Mouse (Mus musculus) cortical plate, adult 2 months (tissue): ENCODE measurements at regions not wholly inside any gene's neighbourhood (a gene's known extent, or its start where the extent isn't known, plus 50 kb on each side); places are given as distances from the start of the nearest gene placed in this dataset.
"Not testable (repeated sequence)": the region's sequence is repeated elsewhere in the genome, so short reads cannot be mapped to it uniquely, and the experiment has no call there.

Source experiments
- H3K27ac ChIP-seq: fragments of 200-500 bp; 2 replicates; pipeline ENCODE4 v1.5.1; 2012; ENCODE audit warnings: low read length, control low read depth, inconsistent platforms; ENCODE audit not compliant: insufficient read depth
- H3K4me1 ChIP-seq: fragments of 200-500 bp; 2 replicates; pipeline ENCODE4 v1.6.1; 2011; ENCODE audit warnings: low read length; ENCODE audit not compliant: control insufficient read depth, insufficient read depth
- H3K4me3 ChIP-seq: fragments of 200-500 bp; 2 replicates; pipeline ENCODE4 v1.5.1; 2011; ENCODE audit warnings: mild to moderate bottlenecking, low read length, control low read depth; ENCODE audit not compliant: insufficient read depth
- CTCF ChIP-seq: fragments of 200-500 bp; IDR thresholded peaks from 2 replicates; pipeline ENCODE4 v1.5.1; 2011; ENCODE audit warnings: mild to moderate bottlenecking, control low read depth, low read length; ENCODE audit not compliant: insufficient read depth; ENCODE audit errors: extremely low read depth
- POLR2A ChIP-seq: fragments of 200-500 bp; IDR thresholded peaks from 2 replicates; pipeline ENCODE4 v1.6.1; 2011; ENCODE audit warnings: mild to moderate bottlenecking, low read length, control low read depth; ENCODE audit not compliant: insufficient read depth; ENCODE audit errors: extremely low read depth

GRCm38 (mm10) chr17:55036142-55036541, 409.0 kb upstream of the St6gal2 start:
- TF ChIP-seq CTCF (0 out of 2 replicates have a peak, but pooled peaks have one; percentile 2), POLR2A (no peak)
- Histone ChIP-seq H3K4me3 (no peak overlapping the region), H3K4me1 (no peaks in the 10 kb centered on the region), H3K27ac (no peak overlapping the region)

- not testable (repeated sequence) for H3K4me3 ChIP-seq, H3K27ac ChIP-seq, H3K4me1 ChIP-seq
Measured at GRCm38 (mm10) chr17:55040216-55040615, 405.0 kb upstream of the St6gal2 start.

DNA sequence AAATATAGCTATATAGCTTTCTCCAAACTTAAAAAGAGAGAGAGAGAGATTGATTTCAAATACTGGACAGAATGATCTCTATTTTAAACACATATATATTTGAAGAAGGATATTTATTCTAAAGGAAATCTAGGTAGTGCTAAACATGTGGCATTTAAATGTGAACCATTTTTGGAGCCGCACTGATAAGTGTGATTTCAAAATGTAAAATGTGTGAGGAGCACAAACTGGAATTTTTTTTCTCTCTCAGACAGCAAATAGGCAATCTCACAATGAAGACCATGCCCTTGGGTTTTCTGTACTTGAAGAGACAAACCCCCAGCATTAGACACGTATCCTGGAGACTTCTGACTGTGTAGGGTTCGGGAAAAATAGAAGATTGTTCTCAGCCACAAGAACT, 376.8 kb upstream of the St6gal2 start:
- no peak overlapping the region for H3K4me3 ChIP-seq
- TF ChIP-seq CTCF (no peak), POLR2A (no peak)
- no peak overlapping the region for H3K27ac ChIP-seq
- no peaks in the 10 kb centered on the region for H3K4me1 ChIP-seq

GRCm38 (mm10) chr17:55083357-55084099, 361.7 kb upstream of the St6gal2 start:
- Histone ChIP-seq H3K27ac (peak overlapping the region; percentile 71), H3K4me1 (no peaks in the 10 kb centered on the region; the same call in 1 of the 2 replicates), H3K4me3 (no peak overlapping the region)
- no peak for TF ChIP-seq CTCF
- no peak for TF ChIP-seq POLR2A

DNA sequence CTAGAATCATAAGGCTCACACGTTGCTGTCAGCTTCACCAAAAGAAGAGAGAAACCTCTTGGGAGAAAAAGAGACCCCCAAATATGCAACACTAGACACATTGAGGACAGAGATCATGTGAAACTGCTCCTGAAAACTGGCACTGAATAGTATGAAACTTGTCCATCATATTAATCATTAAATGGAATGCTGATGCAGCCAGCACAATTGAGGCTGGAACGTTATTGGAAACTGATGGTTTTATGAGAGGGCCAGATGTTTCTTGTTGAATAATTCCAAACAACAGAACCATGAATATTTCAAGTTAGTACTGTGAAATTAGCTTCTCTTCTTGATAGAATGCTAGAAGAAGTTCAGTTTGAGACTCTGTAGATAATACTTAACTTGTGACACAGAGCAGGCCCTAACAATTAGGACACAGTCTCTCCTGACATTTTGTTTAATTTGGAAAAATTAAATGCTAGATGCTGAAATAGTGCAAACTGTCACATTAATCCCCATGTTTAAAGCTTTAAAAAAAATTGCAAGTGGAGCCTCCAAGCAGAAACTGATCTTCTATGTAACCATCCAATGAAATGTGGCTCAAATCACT, 354.4 kb upstream of the St6gal2 start:
- H3K27ac ChIP-seq: no peak overlapping the region
- H3K4me3 ChIP-seq: no peak overlapping the region
- no peak for TF ChIP-seq CTCF
- no peak for TF ChIP-seq POLR2A

GRCm38 (mm10) chr17:55103470-55103869, 341.7 kb upstream of the St6gal2 start:
- Histone ChIP-seq H3K27ac (no peak overlapping the region), H3K4me1 (no peaks in the 10 kb centered on the region), H3K4me3 (no peak overlapping the region)
- TF ChIP-seq CTCF: no peak
- TF ChIP-seq POLR2A: no peak

More for the DNA sequence above, 354.4 kb upstream of the St6gal2 start:
- no peaks in the 10 kb centered on the region; the same call in 1 of the 2 replicates for H3K4me1 ChIP-seq

- Histone ChIP-seq H3K4me3 (no peak overlapping the region), H3K27ac (no peak overlapping the region), H3K4me1 (no peaks in the 10 kb centered on the region)
- TF ChIP-seq CTCF (no peak), POLR2A (no peak)
Measured at GRCm38 (mm10) chr17:55124846-55125245, 320.3 kb upstream of the St6gal2 start.

GRCm38 (mm10) chr17:55130100-55130499, 315.1 kb upstream of the St6gal2 start:
- not testable (repeated sequence) for H3K4me3 ChIP-seq, H3K27ac ChIP-seq, H3K4me1 ChIP-seq
